Mouse (Mus musculus): ENCODE measurements around the gene Iqce.
"Not testable (repeated sequence)": the region's sequence is repeated elsewhere in the genome, so short reads cannot be mapped to it uniquely, and the experiment has no call there.

Iqce gene

DNA sequence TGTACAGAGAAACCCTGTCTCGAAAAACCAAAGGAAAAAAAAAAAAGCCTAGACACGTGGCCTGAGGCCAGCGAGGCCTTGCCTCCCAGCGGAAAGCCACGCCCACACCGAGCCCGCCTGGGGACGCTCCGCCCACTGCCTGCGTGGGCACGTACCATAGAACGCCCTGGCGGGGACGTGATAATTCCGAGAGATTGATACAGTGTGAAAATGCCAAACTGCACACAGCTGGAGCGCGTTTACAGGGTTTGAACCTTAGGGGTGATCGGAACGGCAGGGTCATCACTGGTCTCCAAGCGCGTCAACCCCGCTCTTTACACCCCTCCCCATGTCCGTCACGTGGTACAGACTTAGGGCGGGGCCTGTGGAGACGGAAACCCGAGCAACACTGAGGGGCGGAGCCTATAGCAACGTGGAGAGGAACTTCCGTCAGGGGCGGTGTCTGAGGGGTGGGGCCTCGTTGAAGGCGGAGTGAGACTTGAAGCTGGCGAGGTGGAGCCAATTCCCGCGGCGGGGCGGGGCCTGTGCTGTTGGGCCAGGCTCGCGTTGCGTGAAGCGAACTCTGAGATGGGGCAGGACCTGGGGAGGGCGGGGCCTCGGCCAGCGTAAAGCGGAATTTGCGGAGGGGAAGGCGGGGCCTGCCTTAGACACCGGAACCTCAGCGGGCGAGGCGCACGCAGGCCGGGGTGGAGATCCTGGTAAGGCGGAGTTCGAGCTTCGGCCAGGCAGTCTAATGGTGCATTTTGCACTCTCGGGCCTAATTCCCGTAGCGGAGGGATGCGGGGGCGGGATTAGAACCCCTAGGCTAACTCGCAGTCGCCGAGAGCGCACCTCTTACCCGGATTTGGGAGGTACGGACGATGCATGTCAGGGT is 2.4 kb upstream of the Iqce start, which contains the start of gene Brat1:
Gene Brat1 (plus strand): TSS at position 634 of the 874 bp plus-strand sequence.
- DNase-seq (ENCODE audit: low spot score) = peak; percentile 100

GRCm38 (mm10) chr5:140703480-140704377 is 1.6 kb upstream of the Iqce start:
- peak; percentile 65 for DNase-seq (ENCODE audit: low spot score)

DNA sequence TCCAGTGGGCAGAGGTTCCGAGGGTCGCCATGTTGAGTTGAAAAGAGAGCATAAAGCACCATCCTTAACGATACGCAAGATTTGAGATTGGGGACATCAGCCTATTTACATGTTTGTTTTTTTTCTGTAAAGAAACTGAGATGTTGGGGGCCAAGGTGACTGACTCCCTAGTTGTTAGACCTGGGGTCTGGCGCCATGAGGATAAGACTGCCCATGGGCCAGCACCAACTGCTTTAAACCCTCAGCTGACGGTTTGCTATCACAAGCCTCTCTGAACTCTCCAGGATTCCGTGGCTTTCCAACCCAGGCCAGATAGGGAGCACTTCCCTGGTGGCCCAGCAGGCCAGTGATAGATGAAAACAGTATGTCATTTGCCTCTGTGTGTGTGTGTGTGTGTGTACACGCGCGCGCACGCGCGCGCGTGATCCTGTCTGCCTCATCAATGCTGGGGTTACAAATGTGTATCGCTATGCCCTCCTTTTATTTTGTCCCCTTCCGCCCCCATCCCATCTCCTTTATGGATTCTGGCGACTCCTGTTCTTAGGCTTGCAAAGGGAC is 519 bp upstream of the Iqce start:
- peak; percentile 32 for DNase-seq (ENCODE audit: low spot score)

DNA sequence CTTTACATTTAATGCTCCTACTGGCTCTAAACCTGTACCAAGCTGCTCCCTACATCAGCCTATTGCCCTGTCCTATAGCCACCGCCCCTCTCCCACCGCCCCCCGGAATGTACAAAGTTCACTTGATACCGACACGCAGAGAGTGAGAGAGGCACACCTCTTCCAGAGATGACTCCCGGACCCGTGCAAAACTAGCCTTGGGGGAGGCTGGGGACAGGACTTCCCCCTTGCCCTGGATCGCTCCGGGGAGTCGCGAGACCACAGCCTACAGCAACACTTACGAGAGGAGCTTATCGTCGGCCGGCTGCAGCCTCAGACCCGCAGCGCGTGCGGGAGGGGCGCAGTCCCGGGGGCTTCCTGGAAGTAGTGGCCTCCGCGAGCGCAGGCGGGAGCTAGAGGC is 517 bp downstream of the Iqce start:
- DNase-seq (ENCODE audit: low spot score) = peak; percentile 90

DNA sequence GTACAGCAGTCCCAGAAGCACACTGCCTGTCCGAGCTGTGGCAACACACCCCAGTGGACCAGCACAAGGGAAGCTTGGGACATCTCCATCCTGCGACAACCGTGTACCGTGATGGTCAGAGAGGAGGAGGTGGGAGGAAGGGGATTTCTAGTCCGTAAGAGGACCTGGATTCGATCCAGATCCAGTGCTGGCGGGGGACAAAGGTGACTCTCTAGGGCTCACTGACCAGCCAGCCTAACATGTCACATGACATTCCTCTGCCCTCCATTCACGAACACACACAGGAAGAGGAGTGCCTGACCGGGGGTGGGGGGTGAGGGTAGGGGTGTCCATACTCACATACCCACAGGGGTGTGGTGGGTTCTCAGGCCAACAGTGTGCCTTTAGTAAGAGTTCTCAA is 2.4 kb downstream of the Iqce start:
- peak; percentile 23 for DNase-seq (ENCODE audit: low spot score)

- no peak for DNase-seq (ENCODE audit: low spot score)
Observed at GRCm38 (mm10) chr5:140695987-140696386, 6.2 kb downstream of the Iqce start.

GRCm38 (mm10) chr5:140688434-140688833 is 13.7 kb downstream of the Iqce start:
- DNase-seq (ENCODE audit: low spot score) = no peak

GRCm38 (mm10) chr5:140684343-140685148 is 17.6 kb downstream of the Iqce start:
- no peak for DNase-seq (ENCODE audit: low spot score)

GRCm38 (mm10) chr5:140682113-140682512 is 20.1 kb downstream of the Iqce start:
- no peak for DNase-seq (ENCODE audit: low spot score)

GRCm38 (mm10) chr5:140680950-140681349 is 21.2 kb downstream of the Iqce start:
- DNase-seq (ENCODE audit: low spot score) = no peak

DNA sequence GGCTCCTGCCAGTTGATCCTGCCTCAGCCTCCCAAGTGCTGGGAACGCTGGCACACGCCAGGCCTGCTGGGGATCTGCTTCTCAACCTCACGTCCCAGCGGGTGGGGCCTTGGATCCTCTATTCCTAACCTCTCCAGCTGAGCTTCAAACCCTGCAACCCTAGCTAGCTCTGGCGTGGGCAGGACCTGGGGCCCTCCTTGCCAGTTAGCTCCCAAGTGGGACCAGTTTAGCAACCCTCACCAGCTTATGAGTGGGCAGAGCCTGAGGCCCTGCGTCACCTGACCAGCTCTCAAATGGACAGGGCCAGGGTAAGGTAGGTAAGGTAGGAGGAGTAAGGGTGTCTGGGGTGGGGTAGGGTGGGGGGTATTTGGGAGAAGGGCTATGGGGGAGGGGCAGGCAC is 22.1 kb downstream of the Iqce start:
- no peak for DNase-seq (ENCODE audit: low spot score)

DNA sequence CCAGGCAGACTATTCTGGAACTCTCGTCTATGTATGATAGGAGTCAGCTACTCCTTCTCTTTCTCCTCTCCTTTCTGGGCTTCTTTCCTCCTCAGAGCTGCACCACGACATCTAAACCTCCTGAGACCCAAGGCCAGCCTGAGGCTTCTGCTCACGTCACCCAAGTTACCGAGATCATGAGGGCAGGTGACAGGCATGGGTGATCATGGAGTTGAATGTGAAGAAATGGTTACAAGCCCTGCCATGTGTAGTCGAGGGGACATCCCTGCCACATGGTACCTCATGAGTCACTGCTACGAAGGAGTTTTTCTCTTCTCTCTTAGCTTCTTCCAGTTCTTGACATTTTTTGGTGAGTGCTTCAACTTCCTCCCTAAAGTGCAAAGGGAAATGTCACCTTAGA is 25.0 kb downstream of the Iqce start:
- DNase-seq (ENCODE audit: low spot score) = no peak

GRCm38 (mm10) chr5:140675640-140676039 is 26.5 kb downstream of the Iqce start:
- DNase-seq (ENCODE audit: low spot score) = no peak

- no peak for DNase-seq (ENCODE audit: low spot score)
Observed at GRCm38 (mm10) chr5:140675079-140675478, 27.1 kb downstream of the Iqce start.

DNA sequence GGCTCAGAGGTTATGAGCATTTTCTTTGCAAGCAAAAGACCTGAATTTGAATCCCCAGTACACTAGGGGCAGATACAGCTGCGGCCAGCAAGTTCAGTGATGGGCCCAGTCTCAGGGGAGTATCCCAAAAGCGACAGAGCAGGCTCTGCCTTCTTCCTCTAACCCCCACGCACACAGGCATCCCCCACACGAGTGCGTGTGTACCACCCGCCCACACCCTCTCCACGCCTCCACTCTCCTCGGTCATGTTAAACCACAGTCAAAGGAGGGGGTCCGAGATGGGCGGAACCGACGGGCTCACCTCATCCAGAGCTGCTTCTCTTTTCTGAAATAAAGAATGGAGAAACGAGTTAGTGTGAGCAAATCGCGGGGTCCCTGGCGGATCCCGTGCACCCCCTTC is 28.1 kb downstream of the Iqce start:
- no peak for DNase-seq (ENCODE audit: low spot score)

DNA sequence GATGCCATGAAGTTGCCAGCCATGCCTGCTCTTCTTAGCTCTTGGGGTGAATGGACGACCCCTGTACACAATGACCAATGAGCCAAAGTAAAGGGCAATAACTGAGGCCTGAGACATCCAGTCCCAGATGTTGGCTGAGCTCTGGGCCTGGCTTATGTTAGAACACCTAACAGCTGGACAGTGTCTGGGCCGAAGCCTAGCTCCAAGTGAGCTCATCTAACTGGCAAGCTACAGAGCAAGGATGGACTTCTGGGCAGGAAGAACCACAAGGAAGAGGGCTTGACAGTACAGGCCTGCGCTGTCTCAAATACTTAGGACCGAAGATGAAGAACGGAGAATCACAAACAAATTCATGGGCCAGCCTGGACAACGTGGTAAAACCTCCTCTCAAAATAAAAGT is 29.6 kb downstream of the Iqce start:
- DNase-seq (ENCODE audit: low spot score) = not testable (repeated sequence)

- DNase-seq (ENCODE audit: low spot score) = no peak
Observed at GRCm38 (mm10) chr5:140672115-140672514, 30.1 kb downstream of the Iqce start.

DNA sequence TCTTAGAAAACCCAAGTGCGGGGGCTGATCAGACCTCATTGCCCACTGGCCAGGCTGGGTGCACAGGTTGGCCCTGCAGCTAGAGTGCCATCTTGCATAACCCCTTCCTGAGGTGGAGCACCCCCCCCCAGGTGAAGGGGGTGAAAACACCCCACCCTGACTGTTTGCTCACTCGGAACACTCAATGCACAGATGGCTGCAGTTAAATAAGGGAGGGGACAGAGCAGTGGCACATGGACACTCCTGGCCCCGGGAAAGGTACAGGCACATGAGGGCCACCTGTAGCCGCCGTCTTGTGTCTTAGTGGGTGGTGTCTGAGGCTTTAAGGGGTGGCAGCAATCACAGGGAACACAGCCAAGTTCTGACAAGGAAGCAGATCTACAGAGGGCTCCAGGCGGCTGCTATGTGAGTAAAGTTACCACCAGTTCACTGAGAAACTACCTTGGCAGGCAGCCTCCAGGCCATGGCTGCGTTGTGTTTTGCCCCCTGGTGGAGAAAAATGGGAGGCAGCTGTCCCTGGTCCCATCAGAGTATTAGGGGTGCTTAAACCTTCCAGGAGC is 38.5 kb downstream of the Iqce start:
- DNase-seq (ENCODE audit: low spot score) = no peak

GRCm38 (mm10) chr5:140662741-140663592 is 39.2 kb downstream of the Iqce start:
- DNase-seq (ENCODE audit: low spot score) = no peak

GRCm38 (mm10) chr5:140661875-140662643 is 40.1 kb downstream of the Iqce start:
- DNase-seq (ENCODE audit: low spot score) = no peak

All from yolk sac, embryonic 10.5 days (tissue).